Mouse (Mus musculus) C2C12 (cell line): ENCODE measurements at regions not wholly inside any gene's neighbourhood (a gene's known extent, or its start where the extent isn't known, plus 50 kb on each side); places are given as distances from the start of the nearest gene placed in this dataset.

ENCODE experiments used
- CTCF ChIP-seq: IDR thresholded peaks from one replicate; pipeline ENCODE4 v1.5.1; 2011; ENCODE audit not compliant: control insufficient read depth, insufficient read depth, insufficient read length
- FOSL1 ChIP-seq: IDR thresholded peaks from one replicate; pipeline ENCODE4 v1.8.0; 2011; ENCODE audit warnings: mild to moderate bottlenecking, low read length; ENCODE audit not compliant: poor library complexity, insufficient read depth, severe bottlenecking
- USF1 ChIP-seq: IDR thresholded peaks from one replicate; pipeline ENCODE4 v1.6.1; 2011; ENCODE audit warnings: low read depth, mild to moderate bottlenecking, control low read depth, moderate library complexity

GRCm38 (mm10) chr3:60789441-60789840 lies 213.2 kb upstream of the P2ry1 start:
- TF ChIP-seq CTCF (no peak), USF1 (no peak), FOSL1 (no peak)
